9 mouse cellular contexts compared by ENCODE assay signal in the genomic region with DNA sequence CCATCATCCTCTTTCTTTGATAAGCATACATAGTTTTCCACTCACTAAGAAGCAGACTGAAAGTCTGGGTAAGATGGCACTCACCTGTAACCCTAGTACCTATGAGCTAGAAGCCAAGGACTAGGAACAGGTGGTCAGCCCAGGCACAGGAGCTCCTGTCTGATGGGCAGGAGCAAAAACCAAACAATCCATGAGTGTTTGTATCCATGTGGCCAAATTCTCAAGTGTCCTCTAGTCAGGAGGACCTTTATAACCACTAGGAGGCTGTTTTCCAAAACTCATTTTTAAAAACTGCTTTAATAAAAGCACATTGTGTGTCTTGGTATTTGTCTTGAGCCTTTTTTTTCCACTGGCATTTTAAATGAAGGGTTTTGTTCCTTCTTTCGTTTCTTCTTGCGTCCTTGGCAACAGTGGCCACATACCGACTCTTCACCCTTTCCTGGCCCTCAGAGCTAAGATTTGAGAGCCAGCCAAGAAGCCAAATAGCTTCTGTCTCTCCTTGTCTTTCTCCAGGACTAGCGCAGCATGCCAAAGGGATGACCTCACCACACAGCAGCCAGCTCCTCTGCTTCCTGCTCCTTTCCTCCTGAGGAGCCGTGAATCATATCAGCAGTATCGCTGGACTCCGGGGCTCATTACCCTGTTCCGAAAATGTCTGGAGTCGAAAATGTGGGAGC. TPM values are rescaled to one million over a fixed set of nuclear protein-coding genes. Genes with fewer than 3 reads are reported as not detected.
A peak's percentile ranks its signal among the peaks of the same experiment; 100 is the strongest.
DNase-seq lines count a peak whose midpoint lies in the region; ATAC-seq lines count a peak whose summit lies in the region.
"Had no signal": no experiment of that assay in that cellular context is flagged by ENCODE, and none has a peak within 500 bp of the region (broad histone marks: within the 10 kb centered on the region; RNA-seq: fewer than 3 reads in every experiment).

No protein-coding gene starts in this region.

- peak overlapping the region; percentile 51 for H3K4me2 ChIP-seq in heart, embryonic 11.5 days
- peak overlapping the region; percentile 43 for H3K4me2 ChIP-seq in limb, embryonic 15.5 days

- WGBS in embryonic facial prominence, embryonic 10.5 days: 33% methylated on average over 9 of the region's 9 CpGs
- 26% methylated on average over 9 of the region's 9 CpGs for WGBS in heart, embryonic 11.5 days (ENCODE audit: insufficient replicate concordance)
- 9% methylated on average over 9 of the region's 9 CpGs for WGBS in limb, embryonic 15.5 days

- H3K4me1 ChIP-seq in megakaryocyte, embryonic 14.5 days: peaks cover 10% of the 10 kb centered on the region
- peaks cover 34% of the 10 kb centered on the region for H3K4me1 ChIP-seq in embryonic facial prominence, embryonic 10.5 days
- H3K4me1 ChIP-seq in heart, embryonic 11.5 days (ENCODE audit: control insufficient read depth, insufficient read depth, low read length): peaks cover 16% of the 10 kb centered on the region
- peaks cover 28% of the 10 kb centered on the region for H3K4me1 ChIP-seq in limb, embryonic 15.5 days

- no peak for ATAC-seq in megakaryocyte, adult 5-6 weeks (ENCODE audit: poor library complexity, severe bottlenecking)
- ATAC-seq in heart, embryonic 11.5 days (replicated peaks; ENCODE audit: insufficient number of reproducible peaks, low FRiP score, low TSS enrichment): peak; percentile 73; the same call in 1 of the 2 replicates
- ATAC-seq in limb, embryonic 15.5 days (ENCODE audit: insufficient number of reproducible peaks, low FRiP score, low TSS enrichment, low read depth): peak; percentile 79
- ATAC-seq in CD4-positive, CD25-positive, alpha-beta regulatory T cell, adult 4 months: no peak

- peak overlapping the region; percentile 47; the same call in 1 of the 2 replicates for H3K9ac ChIP-seq in heart, embryonic 11.5 days (ENCODE audit: low read depth, low read length)
- no peak overlapping the region for H3K9ac ChIP-seq in limb, embryonic 15.5 days

- H3K27me3 ChIP-seq in megakaryocyte, embryonic 14.5 days (replicated peaks): peaks cover 17% of the 10 kb centered on the region
- no peaks in the 10 kb centered on the region for H3K27me3 ChIP-seq in embryonic facial prominence, embryonic 10.5 days (replicated peaks; ENCODE audit: low read depth, poor library complexity, severe bottlenecking)
- no peaks in the 10 kb centered on the region for H3K27me3 ChIP-seq in heart, embryonic 11.5 days (ENCODE audit: control insufficient read depth, insufficient read depth, low read length)
- H3K27me3 ChIP-seq in limb, embryonic 15.5 days: no peaks in the 10 kb centered on the region

- peak overlapping the region; percentile 67 for H3K4me3 ChIP-seq in megakaryocyte, embryonic 14.5 days (replicated peaks)
- peak overlapping the region; percentile 39 for H3K4me3 ChIP-seq in embryonic facial prominence, embryonic 10.5 days
- H3K4me3 ChIP-seq in heart, embryonic 11.5 days (ENCODE audit: low read depth, low read length): peak overlapping the region; percentile 24; the same call in 1 of the 2 replicates
- peak overlapping the region; percentile 27 for H3K4me3 ChIP-seq in limb, embryonic 15.5 days

- no peaks in the 10 kb centered on the region for H3K36me3 ChIP-seq in megakaryocyte, embryonic 14.5 days (replicated peaks; ENCODE audit: low read length)
- H3K36me3 ChIP-seq in embryonic facial prominence, embryonic 10.5 days (replicated peaks): no peaks in the 10 kb centered on the region
- no peaks in the 10 kb centered on the region for H3K36me3 ChIP-seq in heart, embryonic 11.5 days (ENCODE audit: control insufficient read depth, insufficient read depth, low read length)
- no peaks in the 10 kb centered on the region for H3K36me3 ChIP-seq in limb, embryonic 15.5 days

- 0 out of 2 replicates have a peak, but pooled peaks cover 3% of the 10 kb centered on the region for H3K9me3 ChIP-seq in megakaryocyte, embryonic 14.5 days
- 0 out of 2 replicates have a peak, but pooled peaks cover 4% of the 10 kb centered on the region for H3K9me3 ChIP-seq in embryonic facial prominence, embryonic 10.5 days
- H3K9me3 ChIP-seq in heart, embryonic 11.5 days (replicated peaks; ENCODE audit: control insufficient read depth, low read length): no peaks in the 10 kb centered on the region
- no peaks in the 10 kb centered on the region for H3K9me3 ChIP-seq in limb, embryonic 15.5 days

- H3K27ac ChIP-seq in embryonic facial prominence, embryonic 10.5 days (replicated peaks): peak overlapping the region; percentile 78
- H3K27ac ChIP-seq in heart, embryonic 11.5 days (ENCODE audit: low read depth, low read length): peak overlapping the region; percentile 75
- peak overlapping the region; percentile 72 for H3K27ac ChIP-seq in limb, embryonic 15.5 days

- DNase-seq in embryonic facial prominence, embryonic 10.5 days (ENCODE audit: low spot score): peak; percentile 70
- peak; percentile 74 for DNase-seq in kidney, adult 9 months
- peak; percentile 31 for DNase-seq in ovary, postnatal 10 days (ENCODE audit: low spot score)

RNA-seq across cellular contexts. Expression of gene Fam50b, which starts 8.7 kb away (rescaled TPM):
- polyA plus RNA-seq in megakaryocyte, embryonic 14.5 days (2012; ENCODE audit: insufficient read depth, low replicate concordance): not detected in 2 replicates
- total RNA-seq in megakaryocyte, adult 5-6 weeks (2015): not detected in 2 replicates
- not detected in 2 replicates for total RNA-seq in megakaryocyte, adult 5-6 weeks (2017)
- not detected in 2 replicates for polyA plus RNA-seq in embryonic facial prominence, embryonic 10.5 days (2016; fragmentation: Nextera tagmentation; extraction: Ambion mirVana)
- polyA plus RNA-seq in heart, embryonic 11.5 days (2014; fragmentation: Nextera tagmentation; extraction: Ambion mirVana): not detected in 2 replicates
- polyA plus RNA-seq in limb, embryonic 15.5 days (2015; fragmentation: Nextera tagmentation; extraction: Ambion mirVana): not detected in 2 replicates
- not detected for polyA plus RNA-seq in CD4-positive, CD25-positive, alpha-beta regulatory T cell, adult 4 months (2017; shearing (Covaris generic))
- polyA plus RNA-seq: large intestine, adult 2 months had no signal

Comparison
In these comparisons a context has a peak if more than half of its experiments do, and no peak if none do; other contexts are left out.
1. ATAC-seq: peak in heart, embryonic 11.5 days (single experiment) and limb, embryonic 15.5 days (single experiment); none in megakaryocyte, adult 5-6 weeks (single experiment) and CD4-positive, CD25-positive, alpha-beta regulatory T cell, adult 4 months (single experiment).
2. Peak in every context shown above with its lines, with median percentiles within 50 percentile points of each other: H3K4me3 ChIP-seq, DNase-seq and H3K27ac ChIP-seq.